10 mouse cellular contexts compared by ENCODE assay signal in the genomic region with DNA sequence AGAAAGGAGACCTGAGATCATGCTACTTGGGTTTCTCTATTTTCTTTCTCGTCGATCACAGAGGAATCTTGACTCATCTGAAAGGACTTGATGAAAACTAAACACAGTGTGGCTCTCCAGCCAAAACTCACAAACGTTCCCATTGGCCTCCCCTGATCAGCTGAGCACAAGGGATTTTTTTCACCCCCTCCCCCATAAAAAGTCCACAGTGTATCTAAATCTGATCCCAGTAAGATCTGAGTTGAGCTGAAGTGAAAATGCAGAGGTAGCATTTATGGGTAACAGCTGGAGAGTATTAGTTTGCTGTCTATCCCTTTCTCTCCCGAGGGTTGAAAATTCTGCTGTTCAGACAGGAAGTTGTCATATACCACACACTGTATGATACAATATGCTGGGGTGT. TPM values are rescaled to one million over a fixed set of nuclear protein-coding genes. Genes with fewer than 3 reads are reported as not detected.
DNase-seq lines count a peak whose midpoint lies in the region; ATAC-seq and TF ChIP-seq lines count a peak whose summit lies in the region.
"Had no signal": no experiment of that assay in that cellular context is flagged by ENCODE, and none has a peak within 500 bp of the region (broad histone marks: within the 10 kb centered on the region; RNA-seq: fewer than 3 reads in every experiment).

No protein-coding gene starts in this region.

- WGBS in kidney, embryonic 16.5 days: 22% methylated on average over 4 of the region's 4 CpGs
- 52% methylated on average over 4 of the region's 4 CpGs for WGBS in hindbrain, postnatal 0 days
- WGBS in neural tube, embryonic 12.5 days: 56% methylated on average over 4 of the region's 4 CpGs

- peak overlapping the region; percentile 46 for H3K4me2 ChIP-seq in kidney, embryonic 16.5 days (replicated peaks; ENCODE audit: low read depth, low read length)
- peak overlapping the region; percentile 92 for H3K4me2 ChIP-seq in hindbrain, postnatal 0 days (ENCODE audit: low read depth, low read length)
- peak overlapping the region; percentile 43 for H3K4me2 ChIP-seq in neural tube, embryonic 12.5 days (replicated peaks)
- H3K4me2 ChIP-seq: liver, embryonic 13.5 days had no signal

- peak overlapping the region; percentile 20 for H3K4me3 ChIP-seq in kidney, embryonic 16.5 days (ENCODE audit: low read length)
- H3K4me3 ChIP-seq in hindbrain, postnatal 0 days (ENCODE audit: low read length): no peak overlapping the region
- H3K4me3 ChIP-seq in neural tube, embryonic 12.5 days: peak overlapping the region; percentile 7; the same call in 1 of the 2 replicates
- H3K4me3 ChIP-seq: liver, embryonic 13.5 days had no signal

- 0 out of 2 replicates have a peak, but pooled peaks cover 2% of the 10 kb centered on the region for H3K27me3 ChIP-seq in kidney, embryonic 16.5 days (ENCODE audit: insufficient read depth, low read length)
- no peaks in the 10 kb centered on the region for H3K27me3 ChIP-seq in hindbrain, postnatal 0 days (ENCODE audit: insufficient read depth, low read length)
- H3K27me3 ChIP-seq in neural tube, embryonic 12.5 days (replicated peaks): no peaks in the 10 kb centered on the region

- no peaks in the 10 kb centered on the region for H3K9me3 ChIP-seq in kidney, embryonic 16.5 days (ENCODE audit: low read length)
- H3K9me3 ChIP-seq in hindbrain, postnatal 0 days (ENCODE audit: low read length): no peaks in the 10 kb centered on the region
- H3K9me3 ChIP-seq in neural tube, embryonic 12.5 days: no peaks in the 10 kb centered on the region
- H3K9me3 ChIP-seq: liver, embryonic 13.5 days had no signal

- TF ChIP-seq CTCF in hindbrain, postnatal 0 days (IDR thresholded peaks at IDR 0.05; ENCODE audit: low read depth): no peak

- no peaks in the 10 kb centered on the region for H3K36me3 ChIP-seq in kidney, embryonic 16.5 days (ENCODE audit: insufficient read depth, low read length)
- no peaks in the 10 kb centered on the region for H3K36me3 ChIP-seq in hindbrain, postnatal 0 days (ENCODE audit: insufficient read depth, low read length)
- H3K36me3 ChIP-seq in neural tube, embryonic 12.5 days: no peaks in the 10 kb centered on the region
- H3K36me3 ChIP-seq: liver, embryonic 13.5 days had no signal

- no peak for ATAC-seq in kidney, embryonic 16.5 days (ENCODE audit: low FRiP score, low TSS enrichment)
- ATAC-seq in hindbrain, postnatal 0 days: no peak
- no peak for ATAC-seq in neural tube, embryonic 12.5 days (ENCODE audit: low FRiP score, low read depth)

- peak; percentile 2 for DNase-seq in adrenal gland, adult 2 months
- no peak for DNase-seq in adrenal gland, postnatal 10 days
- DNase-seq in kidney, adult 9 months: no peak
- DNase-seq in hindbrain, postnatal 0 days (ENCODE audit: low spot score): no peak
- DNase-seq in layer of hippocampus, adult 9-11 months: no peak
- no peak for DNase-seq in adrenal gland, postnatal 14 days
- DNase-seq: kidney, adult 2 months; liver, embryonic 13.5 days had no signal

- peaks cover 7% of the 10 kb centered on the region; the same call in 1 of the 2 replicates for H3K4me1 ChIP-seq in kidney, embryonic 16.5 days (ENCODE audit: insufficient read depth, low read length)
- peaks cover 8% of the 10 kb centered on the region; the same call in 1 of the 2 replicates for H3K4me1 ChIP-seq in hindbrain, postnatal 0 days (ENCODE audit: insufficient read depth, low read length)
- peaks cover 14% of the 10 kb centered on the region; the same call in 1 of the 2 replicates for H3K4me1 ChIP-seq in neural tube, embryonic 12.5 days
- H3K4me1 ChIP-seq: liver, embryonic 13.5 days had no signal

- H3K27ac ChIP-seq in kidney, embryonic 16.5 days (ENCODE audit: low read length): peak overlapping the region; percentile 7; the same call in 1 of the 2 replicates
- no peak overlapping the region for H3K27ac ChIP-seq in hindbrain, postnatal 0 days
- H3K27ac ChIP-seq in neural tube, embryonic 12.5 days: no peak overlapping the region
- H3K27ac ChIP-seq: liver, embryonic 13.5 days had no signal

- no peak overlapping the region for H3K9ac ChIP-seq in kidney, embryonic 16.5 days (replicated peaks; ENCODE audit: low read length)
- H3K9ac ChIP-seq in hindbrain, postnatal 0 days (replicated peaks; ENCODE audit: low read length): no peak overlapping the region
- no peak overlapping the region for H3K9ac ChIP-seq in neural tube, embryonic 12.5 days
- H3K9ac ChIP-seq: liver, embryonic 13.5 days had no signal

RNA-seq across cellular contexts. Expression of a gene that starts 2.2 kb away (rescaled TPM):
- total RNA-seq in adrenal gland, adult 2 months (2021): 10 to 100 TPM; 10.8 to 11.2 TPM
- polyA plus RNA-seq in adrenal gland, adult 2 months (2012; rRNA removed): 9.6 and 11.9 TPM in 2 replicates
- total RNA-seq in adrenal gland, postnatal 10 days (2021): 10 to 100 TPM in 1 of 2 experiments, 1 to 10 TPM in 1; 9.2 to 14.1 TPM
- polyA plus RNA-seq in kidney, embryonic 16.5 days (2015; fragmentation: Nextera tagmentation; extraction: Ambion mirVana): 13.1 and 18.1 TPM in 2 replicates
- 11.8 and 13.6 TPM in 2 replicates for total RNA-seq in hindbrain, postnatal 0 days (2014; rRNA removed)
- polyA plus RNA-seq in hindbrain, postnatal 0 days (2015; fragmentation: Nextera tagmentation; extraction: Ambion mirVana): 4.6 and 4.8 TPM in 2 replicates
- polyA plus RNA-seq in neural tube, embryonic 12.5 days (2016; fragmentation: Nextera tagmentation; extraction: Ambion mirVana): 24.4 and 24.7 TPM in 2 replicates
- total RNA-seq in adrenal gland, postnatal 14 days (2021): 9.9 and 11.2 TPM in 2 replicates
